Mouse (Mus musculus) embryonic facial prominence, embryonic 14.5 days (tissue): ENCODE results near the gene Styx. TPM values are rescaled to one million over a fixed set of nuclear protein-coding genes. Genes with fewer than 3 reads are reported as not detected.

Source experiments
- ATAC-seq: fragments of 200-750 bp; cut with Nextera tagmentation; 2 replicates; pipeline ENCODE4 v1.8.0; 2017; ENCODE audit warnings: low read depth, moderate number of reproducible peaks, moderate TSS enrichment
- DNase-seq: peaks from one replicate; pipeline ENCODE4 v3.0.0-alpha.2; 2015; ENCODE audit warnings: low spot score
- H3K27ac ChIP-seq: fragments of 300-500 bp; sonication (generic); replicated peaks from 2 replicates; pipeline ENCODE4 v1.5.1; 2014; ENCODE audit warnings: low read depth, mild to moderate bottlenecking, low read length, moderate library complexity
- H3K27me3 ChIP-seq: fragments of 300-500 bp; sonication (generic); replicated peaks from 2 replicates; pipeline ENCODE4 v1.6.1; 2014; ENCODE audit warnings: low read length; ENCODE audit not compliant: control insufficient read depth, insufficient read depth
- H3K36me3 ChIP-seq: fragments of 300-500 bp; sonication (generic); 2 replicates; pipeline ENCODE4 v1.6.1; 2014; ENCODE audit warnings: low read length, mixed read lengths; ENCODE audit not compliant: control insufficient read depth, insufficient read depth
- H3K4me1 ChIP-seq: fragments of 300-500 bp; sonication (generic); 2 replicates; pipeline ENCODE4 v1.6.1; 2014; ENCODE audit warnings: antibody characterized with exemption, low read length; ENCODE audit not compliant: control insufficient read depth, insufficient read depth
- H3K4me2 ChIP-seq: fragments of 300-500 bp; sonication (generic); 2 replicates; pipeline ENCODE4 v1.6.1; 2014; ENCODE audit warnings: low read depth, mild to moderate bottlenecking, low read length, moderate library complexity, mixed read lengths
- H3K4me3 ChIP-seq: fragments of 300-500 bp; sonication (generic); 2 replicates; pipeline ENCODE4 v1.5.1; 2014; ENCODE audit warnings: low read depth, mild to moderate bottlenecking, low read length
- H3K9ac ChIP-seq: fragments of 300-500 bp; sonication (generic); 2 replicates; pipeline ENCODE4 v1.6.1; 2014; ENCODE audit warnings: low read depth, mild to moderate bottlenecking, low read length, moderate library complexity, mixed read lengths
- H3K9me3 ChIP-seq: fragments of 300-500 bp; sonication (generic); 2 replicates; pipeline ENCODE4 v1.6.1; 2016; ENCODE audit warnings: low read length; ENCODE audit not compliant: control insufficient read depth
- WGBS: fragments of 180-500 bp; shearing (Covaris S2); extraction: QIAGEN DNeasy Blood & Tissue Kit; methylation state at CpG from one replicate; pipeline ENCODE4 v1.1.7; 2014; 5-methylcytosine and 5-hydroxymethylcytosine counted together
- polyA plus RNA-seq: library from polyadenylated mRNA; unstranded; fragments of >200 nt; fragmentation: Nextera tagmentation; extraction: Ambion mirVana; gene quantifications from 2 replicates; pipeline ENCODE4 v1.2.1, GENCODE M21; 2014

Styx gene
- polyA plus RNA-seq, 1 experiment from 2014 or later: 77.5 TPM

GRCm38 (mm10) chr14:45452861-45453512 lies 102.1 kb downstream of the Styx start:
- ATAC-seq: no peak
- H3K9ac ChIP-seq: no peak overlapping the region
- H3K27me3 ChIP-seq: no peaks in the 10 kb centered on the region
- no peak for DNase-seq
- no peaks in the 10 kb centered on the region for H3K9me3 ChIP-seq
- H3K4me2 ChIP-seq: no peak overlapping the region
- peaks cover 10% of the 10 kb centered on the region for H3K4me1 ChIP-seq
- WGBS: 25% methylated on average over 11 of the region's 11 CpGs
- H3K27ac ChIP-seq: no peak overlapping the region
- no peak overlapping the region for H3K4me3 ChIP-seq
- H3K36me3 ChIP-seq: peaks cover 5% of the 10 kb centered on the region

- 54% methylated on average over 5 of the region's 5 CpGs for WGBS
- H3K4me1 ChIP-seq: peaks cover 10% of the 10 kb centered on the region
- no peak overlapping the region for H3K9ac ChIP-seq
- no peak for DNase-seq
- H3K4me3 ChIP-seq: no peak overlapping the region
- H3K4me2 ChIP-seq: no peak overlapping the region
- H3K27me3 ChIP-seq: no peaks in the 10 kb centered on the region
- H3K27ac ChIP-seq: no peak overlapping the region
- H3K9me3 ChIP-seq: no peaks in the 10 kb centered on the region
- ATAC-seq: no peak
- peaks cover 12% of the 10 kb centered on the region for H3K36me3 ChIP-seq
Observed at GRCm38 (mm10) chr14:45453538-45454233, 102.8 kb downstream of the Styx start.

GRCm38 (mm10) chr14:45455651-45456501 lies 105.0 kb downstream of the Styx start:
- H3K27ac ChIP-seq: peak overlapping the region; percentile 29; the same call in 1 of the 2 replicates
- H3K9me3 ChIP-seq: no peaks in the 10 kb centered on the region
- no peak overlapping the region for H3K9ac ChIP-seq
- 48% methylated on average over 12 of the region's 12 CpGs for WGBS
- H3K4me3 ChIP-seq: no peak overlapping the region
- H3K36me3 ChIP-seq: peaks cover 32% of the 10 kb centered on the region
- no peaks in the 10 kb centered on the region for H3K27me3 ChIP-seq
- no peak overlapping the region for H3K4me2 ChIP-seq
- peaks cover 10% of the 10 kb centered on the region for H3K4me1 ChIP-seq
- DNase-seq (no peak), ATAC-seq (no peak)

GRCm38 (mm10) chr14:45456502-45456846 lies 105.6 kb downstream of the Styx start:
- peak; percentile 56 for DNase-seq
- H3K27ac ChIP-seq: 0 out of 2 replicates have a peak overlapping the region, but pooled peaks have one; percentile 29

GRCm38 (mm10) chr14:45457003-45457402 lies 106.1 kb downstream of the Styx start:
- Histone ChIP-seq H3K9me3 (no peaks in the 10 kb centered on the region), H3K27me3 (no peaks in the 10 kb centered on the region), H3K36me3 (peaks cover 42% of the 10 kb centered on the region), H3K4me3 (no peak overlapping the region), H3K4me1 (peaks cover 10% of the 10 kb centered on the region), H3K9ac (no peak overlapping the region), H3K4me2 (no peak overlapping the region), H3K27ac (no peak overlapping the region)
- WGBS: 76% methylated on average over 9 of the region's 9 CpGs
- ATAC-seq: no peak
- DNase-seq: no peak

More at GRCm38 (mm10) chr14:45456502-45456846, 105.6 kb downstream of the Styx start:
- H3K9me3 ChIP-seq: no peaks in the 10 kb centered on the region
- no peak overlapping the region for H3K4me3 ChIP-seq
- no peaks in the 10 kb centered on the region for H3K27me3 ChIP-seq
- H3K9ac ChIP-seq: no peak overlapping the region
- H3K36me3 ChIP-seq: peaks cover 37% of the 10 kb centered on the region
- WGBS: 7% methylated on average over 1 of the region's 1 CpGs
- no peak overlapping the region for H3K4me2 ChIP-seq
- ATAC-seq: no peak; the same call in 1 of the 2 replicates
- peaks cover 10% of the 10 kb centered on the region for H3K4me1 ChIP-seq

- H3K27ac ChIP-seq: no peak overlapping the region
- H3K4me2 ChIP-seq: no peak overlapping the region
- H3K9ac ChIP-seq: no peak overlapping the region
- no peaks in the 10 kb centered on the region for H3K27me3 ChIP-seq
- DNase-seq: no peak
- H3K9me3 ChIP-seq: no peaks in the 10 kb centered on the region
- peaks cover 63% of the 10 kb centered on the region for H3K36me3 ChIP-seq
- 92% methylated on average over 14 of the region's 14 CpGs for WGBS
- ATAC-seq: no peak
- H3K4me1 ChIP-seq: no peaks in the 10 kb centered on the region
- H3K4me3 ChIP-seq: no peak overlapping the region
Observed at GRCm38 (mm10) chr14:45459877-45460276, 109.0 kb downstream of the Styx start.

GRCm38 (mm10) chr14:45460491-45460890 lies 109.6 kb downstream of the Styx start:
- DNase-seq (no peak), ATAC-seq (no peak)
- 87% methylated on average over 10 of the region's 10 CpGs for WGBS
- Histone ChIP-seq H3K4me3 (no peak overlapping the region), H3K4me2 (no peak overlapping the region), H3K9ac (no peak overlapping the region), H3K36me3 (peaks cover 68% of the 10 kb centered on the region), H3K27me3 (no peaks in the 10 kb centered on the region), H3K9me3 (no peaks in the 10 kb centered on the region), H3K4me1 (no peaks in the 10 kb centered on the region), H3K27ac (no peak overlapping the region)

- DNase-seq: no peak
Observed at GRCm38 (mm10) chr14:45461945-45462344, 111.1 kb downstream of the Styx start.

More at GRCm38 (mm10) chr14:45461945-45462344, 111.1 kb downstream of the Styx start:
- H3K4me2 ChIP-seq: no peak overlapping the region
- no peaks in the 10 kb centered on the region for H3K27me3 ChIP-seq
- H3K27ac ChIP-seq: no peak overlapping the region
- ATAC-seq: no peak
- H3K9ac ChIP-seq: no peak overlapping the region
- peaks cover 83% of the 10 kb centered on the region for H3K36me3 ChIP-seq
- H3K9me3 ChIP-seq: no peaks in the 10 kb centered on the region
- no peaks in the 10 kb centered on the region for H3K4me1 ChIP-seq
- WGBS: 86% methylated on average over 6 of the region's 6 CpGs
- no peak overlapping the region for H3K4me3 ChIP-seq
